Mouse (Mus musculus): ENCODE results near the gene Tex2.
A peak's percentile ranks its signal among the peaks of the same experiment; 100 is the strongest.

Tex2 gene

GRCm38 (mm10) chr11:106489036-106489693, 124.1 kb downstream of the Tex2 start:
- peak; percentile 57 for DNase-seq (ENCODE audit: extremely low read depth, insufficient read length, low spot score)

GRCm38 (mm10) chr11:106488126-106488561, 125.1 kb downstream of the Tex2 start:
- no peak for DNase-seq (ENCODE audit: extremely low read depth, insufficient read length, low spot score)

GRCm38 (mm10) chr11:106487733-106488115, 125.5 kb downstream of the Tex2 start, which contains the start of gene Ern1:
TSS of gene Ern1 (minus strand) at chr11:106487852.
- DNase-seq (ENCODE audit: extremely low read depth, insufficient read length, low spot score) = peak; percentile 91

GRCm38 (mm10) chr11:106486866-106487732, 126.1 kb downstream of the Tex2 start:
- no peak for DNase-seq (ENCODE audit: extremely low read depth, insufficient read length, low spot score)

- DNase-seq (ENCODE audit: extremely low read depth, insufficient read length, low spot score) = no peak
Measured at GRCm38 (mm10) chr11:106486042-106486865, 127.0 kb downstream of the Tex2 start.

- no peak for DNase-seq (ENCODE audit: extremely low read depth, insufficient read length, low spot score)
Measured at GRCm38 (mm10) chr11:106485611-106486010, 127.6 kb downstream of the Tex2 start.

GRCm38 (mm10) chr11:106484875-106485274, 128.3 kb downstream of the Tex2 start:
- no peak for DNase-seq (ENCODE audit: extremely low read depth, insufficient read length, low spot score)

- no peak for DNase-seq (ENCODE audit: extremely low read depth, insufficient read length, low spot score)
Measured at GRCm38 (mm10) chr11:106482867-106483266, 130.4 kb downstream of the Tex2 start.

GRCm38 (mm10) chr11:106481651-106482050, 131.6 kb downstream of the Tex2 start:
- DNase-seq (ENCODE audit: extremely low read depth, insufficient read length, low spot score) = no peak

- DNase-seq (ENCODE audit: extremely low read depth, insufficient read length, low spot score) = no peak
Measured at GRCm38 (mm10) chr11:106480530-106480885, 132.7 kb downstream of the Tex2 start.

- DNase-seq (ENCODE audit: extremely low read depth, insufficient read length, low spot score) = no peak
Measured at GRCm38 (mm10) chr11:106479619-106480529, 133.3 kb downstream of the Tex2 start.

- no peak for DNase-seq (ENCODE audit: extremely low read depth, insufficient read length, low spot score)
Measured at GRCm38 (mm10) chr11:106478745-106479144, 134.5 kb downstream of the Tex2 start.

GRCm38 (mm10) chr11:106477505-106478160, 135.6 kb downstream of the Tex2 start:
- DNase-seq (ENCODE audit: extremely low read depth, insufficient read length, low spot score) = no peak

- no peak for DNase-seq (ENCODE audit: extremely low read depth, insufficient read length, low spot score)
Measured at GRCm38 (mm10) chr11:106475309-106475708, 137.9 kb downstream of the Tex2 start.

GRCm38 (mm10) chr11:106471629-106472028, 141.6 kb downstream of the Tex2 start:
- no peak for DNase-seq (ENCODE audit: extremely low read depth, insufficient read length, low spot score)

GRCm38 (mm10) chr11:106468509-106468908, 144.7 kb downstream of the Tex2 start:
- no peak for DNase-seq (ENCODE audit: extremely low read depth, insufficient read length, low spot score)

GRCm38 (mm10) chr11:106465932-106466331, 147.3 kb downstream of the Tex2 start:
- DNase-seq (ENCODE audit: extremely low read depth, insufficient read length, low spot score) = no peak

- DNase-seq (ENCODE audit: extremely low read depth, insufficient read length, low spot score) = no peak
Measured at GRCm38 (mm10) chr11:106465545-106465903, 147.7 kb downstream of the Tex2 start.

- no peak for DNase-seq (ENCODE audit: extremely low read depth, insufficient read length, low spot score)
Measured at GRCm38 (mm10) chr11:106464681-106465544, 148.3 kb downstream of the Tex2 start.
